Mouse (Mus musculus) MEL (cell line): ENCODE data around the gene Dyrk1a. TPM values are rescaled to one million over a fixed set of nuclear protein-coding genes. Genes with fewer than 3 reads are reported as not detected.
A peak's percentile ranks its signal among the peaks of the same experiment; 100 is the strongest.

Source experiments
- DNase-seq: peaks from one replicate; pipeline ENCODE4 v3.0.0; 2011; ENCODE audit warnings: low read depth, low spot score
- H3K27ac ChIP-seq: 2 replicates; pipeline ENCODE4 v1.5.1; 2012; ENCODE audit warnings: low read depth, mild to moderate bottlenecking, control low read depth, low read length, moderate library complexity; ENCODE audit not compliant: control insufficient read depth
- H3K27me3 ChIP-seq, 2 experiments: fragments of 150-350 bp in 1 of 2; sonication (generic) in 1 of 2; 2 replicates each; pipeline ENCODE4 v1.6.1; 2012; ENCODE audit warnings: low read length in 2 of 2, mild to moderate bottlenecking in 2 of 2, improper control_type of control experiment in 1 of 2, moderate library complexity in 1 of 2; ENCODE audit not compliant: insufficient read depth in 2 of 2, control insufficient read depth in 1 of 2
- H3K36me3 ChIP-seq, 2 experiments: 2 replicates each; pipeline ENCODE4 v1.6.1; 2012 to 2014; ENCODE audit warnings: low read length in 2 of 2, improper control_type of control experiment in 1 of 2, inconsistent platforms in 1 of 2, mild to moderate bottlenecking in 1 of 2; ENCODE audit not compliant: insufficient read depth in 2 of 2, control insufficient read depth in 1 of 2
- H3K4me1 ChIP-seq, 2 experiments: fragments of 150-350 bp in 1 of 2; sonication (generic) in 1 of 2; 2 replicates each; pipeline ENCODE4 v1.6.1; 2012; ENCODE audit warnings: low read length in 2 of 2, improper control_type of control experiment in 1 of 2, mild to moderate bottlenecking in 1 of 2; ENCODE audit not compliant: insufficient read depth in 2 of 2, control insufficient read depth in 1 of 2
- H3K4me3 ChIP-seq, 2 experiments: fragments of 150-350 bp in 1 of 2; sonication (generic) in 1 of 2; 2 replicates each; pipeline ENCODE4 v1.5.1; 2012; ENCODE audit warnings: low read depth in 2 of 2, low read length in 2 of 2, mild to moderate bottlenecking in 2 of 2, moderate library complexity in 2 of 2, control low read depth in 1 of 2, improper control_type of control experiment in 1 of 2; ENCODE audit not compliant: control insufficient read depth in 1 of 2, insufficient read depth in 1 of 2
- H3K79me2 ChIP-seq: 2 replicates; pipeline ENCODE4 v1.6.1; 2012; ENCODE audit warnings: mild to moderate bottlenecking, low read length, moderate library complexity; ENCODE audit not compliant: control insufficient read depth, poor library complexity, insufficient read depth
- H3K9ac ChIP-seq: 2 replicates; pipeline ENCODE4 v1.6.1; 2012; ENCODE audit warnings: low read depth, mild to moderate bottlenecking, control low read depth, low read length, moderate library complexity; ENCODE audit not compliant: control insufficient read depth, poor library complexity, severe bottlenecking
- H3K9me3 ChIP-seq: fragments of 150-350 bp; sonication (generic); replicated peaks from 2 replicates; pipeline ENCODE4 v1.6.1; 2012; ENCODE audit warnings: mild to moderate bottlenecking, low read length, improper control_type of control experiment, moderate library complexity; ENCODE audit not compliant: insufficient read depth
- BHLHE40 ChIP-seq: IDR thresholded peaks from 2 replicates; pipeline ENCODE4 v1.6.1; 2012; ENCODE audit warnings: low read depth, mild to moderate bottlenecking, inconsistent platforms, low read length, improper control_type of control experiment, borderline replicate concordance
- CHD1 ChIP-seq: IDR thresholded peaks from 2 replicates; pipeline ENCODE4 v1.6.1; 2012; ENCODE audit warnings: low read depth, mild to moderate bottlenecking, inconsistent platforms, low read length, improper control_type of control experiment
- CTCF ChIP-seq, 3 experiments: IDR thresholded peaks in 2 of 3; conservative IDR thresholded peaks in 1 of 3; 2 replicates each; pipeline ENCODE4 v1.5.1; 2011 to 2012; ENCODE audit warnings: low read length in 3 of 3, low read depth in 2 of 3, mild to moderate bottlenecking in 2 of 3, improper control_type of control experiment in 1 of 3, inconsistent platforms in 1 of 3, mixed read lengths in 1 of 3, moderate library complexity in 1 of 3; ENCODE audit not compliant: control insufficient read depth in 1 of 3, insufficient read depth in 1 of 3, poor library complexity in 1 of 3, severe bottlenecking in 1 of 3
- E2F4 ChIP-seq: IDR thresholded peaks from 2 replicates; pipeline ENCODE4 v1.6.1; 2011; ENCODE audit warnings: low read depth, low read length, improper control_type of control experiment, borderline replicate concordance
- ETS1 ChIP-seq: IDR thresholded peaks from 2 replicates; pipeline ENCODE4 v1.6.1; 2012; ENCODE audit warnings: low read depth, mild to moderate bottlenecking, inconsistent platforms, low read length, improper control_type of control experiment, moderate library complexity
- GATA1 ChIP-seq: IDR thresholded peaks from 2 replicates; pipeline ENCODE4 v1.6.1; 2011; ENCODE audit warnings: low read depth, low read length, improper control_type of control experiment
- JUND ChIP-seq: IDR thresholded peaks from 2 replicates; pipeline ENCODE4 v1.6.1; 2011; ENCODE audit warnings: low read depth, mild to moderate bottlenecking, improper control_type of control experiment, low read length
- KAT2A ChIP-seq: conservative IDR thresholded peaks from 2 replicates; pipeline ENCODE4 v1.6.1; 2012; ENCODE audit warnings: low read depth, low read length, improper control_type of control experiment, inconsistent platforms
- MAFK ChIP-seq: IDR thresholded peaks from 2 replicates; pipeline ENCODE4 v1.6.1; 2011; ENCODE audit warnings: low read depth, mild to moderate bottlenecking, low read length, improper control_type of control experiment, borderline replicate concordance
- MAX ChIP-seq: IDR thresholded peaks from 2 replicates; pipeline ENCODE4 v1.6.1; 2011; ENCODE audit warnings: low read length, improper control_type of control experiment
- MEF2A ChIP-seq: IDR thresholded peaks from 2 replicates; pipeline ENCODE4 v1.6.1; 2014; ENCODE audit warnings: low read depth, mild to moderate bottlenecking, inconsistent platforms, low read length, improper control_type of control experiment; ENCODE audit not compliant: poor library complexity, insufficient replicate concordance, severe bottlenecking; ENCODE audit errors: extremely low read depth
- MXI1 ChIP-seq: IDR thresholded peaks from 2 replicates; pipeline ENCODE4 v1.6.1; 2011; ENCODE audit warnings: mild to moderate bottlenecking, low read depth, low read length, improper control_type of control experiment
- MYC ChIP-seq: IDR thresholded peaks from 2 replicates; pipeline ENCODE4 v1.6.1; 2011; ENCODE audit warnings: low read depth, mild to moderate bottlenecking, low read length, improper control_type of control experiment, moderate library complexity
- NELFE ChIP-seq: IDR thresholded peaks from 2 replicates; pipeline ENCODE4 v1.6.1; 2011; ENCODE audit warnings: low read depth, low read length, improper control_type of control experiment
- NRF1 ChIP-seq: IDR thresholded peaks from 2 replicates; pipeline ENCODE4 v1.6.1; 2014; ENCODE audit warnings: low read depth, mild to moderate bottlenecking, inconsistent platforms, low read length, improper control_type of control experiment, moderate library complexity; ENCODE audit not compliant: poor library complexity, insufficient read depth, severe bottlenecking
- POLR2AphosphoS2 ChIP-seq: IDR thresholded peaks from 2 replicates; pipeline ENCODE4 v1.6.1; 2011; ENCODE audit warnings: low read length, improper control_type of control experiment
- RAD21 ChIP-seq: IDR thresholded peaks from 2 replicates; pipeline ENCODE4 v1.6.1; 2011; ENCODE audit warnings: mild to moderate bottlenecking, low read depth, low read length, improper control_type of control experiment
- SMC3 ChIP-seq: IDR thresholded peaks from 2 replicates; pipeline ENCODE4 v1.6.1; 2011; ENCODE audit warnings: low read depth, low read length, improper control_type of control experiment
- TBP ChIP-seq: IDR thresholded peaks from 2 replicates; pipeline ENCODE4 v1.8.0; 2011; ENCODE audit warnings: low read depth, low read length, improper control_type of control experiment
- TCF12 ChIP-seq: IDR thresholded peaks from 2 replicates; pipeline ENCODE4 v1.6.1; 2014; ENCODE audit warnings: low read depth, mild to moderate bottlenecking, inconsistent platforms, low read length, improper control_type of control experiment, moderate library complexity
- ZC3H11A ChIP-seq: IDR thresholded peaks from 2 replicates; pipeline ENCODE4 v1.6.1; 2012; ENCODE audit warnings: low read depth, mild to moderate bottlenecking, inconsistent platforms, low read length, improper control_type of control experiment
- ZKSCAN1 ChIP-seq: IDR thresholded peaks from 2 replicates; pipeline ENCODE4 v1.6.1; 2012; ENCODE audit warnings: low read depth, mild to moderate bottlenecking, inconsistent platforms, low read length, improper control_type of control experiment, moderate library complexity
- ZMIZ1 ChIP-seq: IDR thresholded peaks from 2 replicates; pipeline ENCODE4 v1.6.1; 2012; ENCODE audit warnings: low read depth, mild to moderate bottlenecking, inconsistent platforms, low read length, improper control_type of control experiment, moderate library complexity
- ZNF384 ChIP-seq: IDR thresholded peaks from 2 replicates; pipeline ENCODE4 v1.6.1; 2012; ENCODE audit warnings: low read depth, mild to moderate bottlenecking, inconsistent platforms, low read length, improper control_type of control experiment
- polyA plus RNA-seq, 2 experiments: library from polyadenylated mRNA; stranded (reverse) in 1 of 2; unstranded in 1 of 2; fragments of >175 nt in 1 of 2; fragments of >200 nt in 1 of 2; gene quantifications; 2 replicates each; pipeline versions ENCODE4 v1.2.1 to v1.2.4; 2012; ENCODE audit warnings: low replicate concordance in 2 of 2, low read depth in 1 of 2; ENCODE audit not compliant: insufficient read length in 2 of 2, insufficient read depth in 1 of 2, missing spikeins in 1 of 2
- total RNA-seq: library from RNA; depleted of rRNA; stranded (reverse); fragments of 300-350 nt; gene quantifications from 2 replicates; pipeline ENCODE4 v1.2.3, GENCODE M21; 2012

Dyrk1a gene
- total and polyA plus RNA-seq, 3 experiments = 22.6 to 126 (median 34.7) TPM

- H3K9me3 ChIP-seq = no peaks in the 10 kb centered on the region
These were observed 143.8 kb downstream of the Dyrk1a start for GRCm38 (mm10) chr16:94713480-94714094.

GRCm38 (mm10) chr16:94714483-94714882, 144.7 kb downstream of the Dyrk1a start:
- Histone ChIP-seq H3K4me3 (no peak overlapping the region), H3K36me3 (no peaks in the 10 kb centered on the region), H3K79me2 (no peaks in the 10 kb centered on the region), H3K27ac (no peak overlapping the region), H3K4me1 (no peaks in the 10 kb centered on the region), H3K9me3 (no peaks in the 10 kb centered on the region), H3K9ac (no peak overlapping the region), H3K27me3 (no peaks in the 10 kb centered on the region; a peak in 1 of 4 replicates)
- TF ChIP-seq BHLHE40 (no peak), SMC3 (no peak), TCF12 (no peak)
- DNase-seq = no peak

More at GRCm38 (mm10) chr16:94713480-94714094, 143.8 kb downstream of the Dyrk1a start:
- H3K79me2 ChIP-seq = no peaks in the 10 kb centered on the region
- H3K27ac ChIP-seq = no peak overlapping the region
- TF ChIP-seq ZMIZ1 = no peak
- peak; percentile 54 to 87 (median 64); a peak in 5 of 6 replicates for TF ChIP-seq CTCF (IDR thresholded peaks at IDR 0.05 in 2 of 3, conservative IDR thresholded peaks at IDR 0.05 in 1 of 3; ENCODE audit: control insufficient read depth in 1 of 3, insufficient read depth in 1 of 3, low read depth in 2 of 3, low read length in 3 of 3, poor library complexity in 1 of 3, severe bottlenecking in 1 of 3)
- TF ChIP-seq ETS1 = no peak
- TF ChIP-seq SMC3 = peak; percentile 70
- no peak for TF ChIP-seq MEF2A
- TF ChIP-seq KAT2A = no peak
- 0 out of 2 replicates have a peak, but pooled peaks have one; percentile 19 for TF ChIP-seq ZC3H11A
- peak; percentile 41 for TF ChIP-seq RAD21
- H3K36me3 ChIP-seq = no peaks in the 10 kb centered on the region
- no peak overlapping the region for H3K4me3 ChIP-seq
- DNase-seq = peak; percentile 36
- H3K4me1 ChIP-seq = no peaks in the 10 kb centered on the region
- H3K9ac ChIP-seq = no peak overlapping the region
- H3K27me3 ChIP-seq = no peaks in the 10 kb centered on the region; a peak in 1 of 4 replicates

- TF ChIP-seq ETS1 = no peak
- no peak for TF ChIP-seq JUND
- no peak for TF ChIP-seq ZKSCAN1
- no peak for TF ChIP-seq NRF1
- TF ChIP-seq ZC3H11A = no peak
- TF ChIP-seq SMC3 = no peak
- TF ChIP-seq NELFE = no peak
- TF ChIP-seq MAX = no peak
- no peak for TF ChIP-seq CHD1
- TF ChIP-seq MEF2A = no peak
- TF ChIP-seq MYC = no peak
- no peak for TF ChIP-seq GATA1
- no peak for TF ChIP-seq BHLHE40
- TF ChIP-seq ZNF384 = no peak
- TF ChIP-seq POLR2AphosphoS2 = no peak
- TF ChIP-seq MAFK = no peak
- no peak for TF ChIP-seq MXI1
- no peak for TF ChIP-seq E2F4
- no peak for TF ChIP-seq TBP
- H3K79me2 ChIP-seq = no peaks in the 10 kb centered on the region
- no peak overlapping the region for H3K4me3 ChIP-seq
- H3K27me3 ChIP-seq = no peaks in the 10 kb centered on the region; a peak in 1 of 4 replicates
- no peaks in the 10 kb centered on the region for H3K36me3 ChIP-seq
- H3K4me1 ChIP-seq = no peaks in the 10 kb centered on the region
- DNase-seq = no peak
- no peak overlapping the region for H3K9ac ChIP-seq
- no peak overlapping the region for H3K27ac ChIP-seq
- H3K9me3 ChIP-seq = no peaks in the 10 kb centered on the region
These were observed 147.2 kb downstream of the Dyrk1a start for GRCm38 (mm10) chr16:94717051-94717450.
